Mouse (Mus musculus) subcutaneous adipose tissue, adult 2 months (tissue): ENCODE data around the gene Abhd10. TPM values are rescaled to one million over a fixed set of nuclear protein-coding genes. Genes with fewer than 3 reads are reported as not detected.

ENCODE experiments used
- polyA plus RNA-seq: library from polyadenylated mRNA; depleted of rRNA; stranded (reverse); fragments of >200 nt; gene quantifications from 2 replicates; pipeline ENCODE4 v1.2.3, GENCODE M21; 2012; ENCODE audit warnings: low replicate concordance; rRNA removed

Abhd10 gene
- polyA plus RNA-seq: 8.8 and 11.4 TPM in 2 replicates

GRCm38 (mm10) chr16:45742615-45743476, at the start of gene Abhd10:
Gene Abhd10 (minus strand): TSS chr16:45742955.

GRCm38 (mm10) chr16:45724061-45724741, 18.6 kb downstream of the Abhd10 start, which contains the start of gene Tagln3:
Gene Tagln3 (minus strand): TSS chr16:45724608.

GRCm38 (mm10) chr16:45693558-45693957, 49.2 kb downstream of the Abhd10 start, which contains the start of gene Tmprss7:
Gene Tmprss7 (minus strand): TSS chr16:45693658.

Other genes with a start within 250 kb of the Abhd10 start
- gene Gm609, start 250.0 kb downstream of the Abhd10 start, polyA plus RNA-seq: 0.17 and 3.0 TPM in 2 replicates
- gene Gm17783, start 210.9 kb downstream of the Abhd10 start, polyA plus RNA-seq: 1.0 TPM in 1 of 2 replicates, not detected in the other
- gene Slc9c1, start 207.6 kb downstream of the Abhd10 start, polyA plus RNA-seq: not detected in 2 replicates
- 0.17 and 0.49 TPM in 2 replicates for gene Gcsam, start 132.6 kb downstream of the Abhd10 start, polyA plus RNA-seq
- 0.09 TPM in 1 of 2 replicates, not detected in the other for gene BC016579, start 88.9 kb downstream of the Abhd10 start, polyA plus RNA-seq
- 0.06 and 0.63 TPM in 2 replicates for gene Tmprss7, start 49.3 kb downstream of the Abhd10 start, polyA plus RNA-seq
- gene Tagln3, start 18.3 kb downstream of the Abhd10 start, polyA plus RNA-seq: 0.60 and 2.6 TPM in 2 replicates
- 10.0 and 24.4 TPM in 2 replicates for gene Phldb2, start 210.6 kb upstream of the Abhd10 start, polyA plus RNA-seq